Mouse (Mus musculus): ENCODE results near the gene Rreb1. TPM values are rescaled to one million over a fixed set of nuclear protein-coding genes. Genes with fewer than 3 reads are reported as not detected.

The Rreb1 gene
- total and polyA plus RNA-seq, 2 experiments from 2014 or later = 2.3 to 6.0 TPM

DNA sequence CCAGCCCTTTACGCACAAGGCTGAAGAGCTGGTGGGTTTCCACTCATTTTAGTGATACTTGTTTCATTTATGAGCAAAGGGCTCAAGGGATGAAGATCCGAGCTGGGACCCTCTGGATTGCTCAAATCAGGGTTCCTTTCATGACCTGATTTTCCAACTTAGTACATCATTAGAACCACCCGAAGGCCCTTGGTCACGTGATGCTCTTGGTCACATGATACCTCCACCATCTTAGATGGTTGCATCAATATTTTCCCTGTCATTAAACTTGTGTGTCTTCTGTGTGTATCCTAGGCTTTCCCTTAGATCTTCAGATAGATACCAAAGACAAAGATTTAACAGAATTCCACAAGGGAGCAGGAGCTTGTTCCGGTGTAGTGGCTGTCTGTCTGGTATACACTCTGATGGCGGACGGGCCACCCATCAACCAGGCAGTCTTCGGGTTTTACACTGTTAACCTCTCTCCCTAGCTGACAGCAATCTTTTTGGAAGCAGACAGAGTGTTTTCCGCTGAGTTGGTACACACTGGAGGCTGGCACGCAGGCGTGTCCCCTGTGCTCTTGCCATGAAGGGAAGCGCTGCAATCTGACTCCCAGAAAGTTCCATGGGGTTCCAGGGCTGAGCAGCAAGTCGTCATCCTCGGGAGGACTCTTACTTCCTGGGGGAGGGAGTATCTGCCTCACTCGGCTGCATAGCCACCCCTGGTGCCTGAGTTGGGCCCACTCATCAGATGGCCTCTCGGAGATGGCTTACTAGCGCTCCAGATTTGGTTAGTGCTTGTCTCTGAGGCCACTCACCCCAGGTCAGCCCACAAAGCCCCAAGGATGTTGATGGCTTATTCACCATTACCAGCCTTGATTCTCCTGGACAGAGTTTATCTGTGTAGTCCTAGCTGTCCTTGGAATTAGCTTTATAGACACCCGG lies 60.3 kb downstream of the Rreb1 start:
- H3K36me3 ChIP-seq (ENCODE audit: insufficient read depth, low read length) = no peaks in the 10 kb centered on the region
- no peak overlapping the region for H3K27ac ChIP-seq
- no peaks in the 10 kb centered on the region for H3K4me1 ChIP-seq (ENCODE audit: insufficient read depth, low read length)
- no peak overlapping the region for H3K4me2 ChIP-seq (ENCODE audit: low read depth, low read length)
- DNase-seq (ENCODE audit: low spot score) = no peak
- H3K9ac ChIP-seq (replicated peaks; ENCODE audit: low read length) = no peak overlapping the region
- WGBS = 93% methylated on average over 18 of the region's 18 CpGs
- no peaks in the 10 kb centered on the region for H3K27me3 ChIP-seq (ENCODE audit: insufficient read depth, low read length)
- ATAC-seq = no peak
- no peaks in the 10 kb centered on the region for H3K9me3 ChIP-seq (ENCODE audit: low read length)
- no peak for TF ChIP-seq CTCF (IDR thresholded peaks at IDR 0.05; ENCODE audit: low read depth)
- H3K4me3 ChIP-seq (ENCODE audit: low read length) = no peak overlapping the region

DNA sequence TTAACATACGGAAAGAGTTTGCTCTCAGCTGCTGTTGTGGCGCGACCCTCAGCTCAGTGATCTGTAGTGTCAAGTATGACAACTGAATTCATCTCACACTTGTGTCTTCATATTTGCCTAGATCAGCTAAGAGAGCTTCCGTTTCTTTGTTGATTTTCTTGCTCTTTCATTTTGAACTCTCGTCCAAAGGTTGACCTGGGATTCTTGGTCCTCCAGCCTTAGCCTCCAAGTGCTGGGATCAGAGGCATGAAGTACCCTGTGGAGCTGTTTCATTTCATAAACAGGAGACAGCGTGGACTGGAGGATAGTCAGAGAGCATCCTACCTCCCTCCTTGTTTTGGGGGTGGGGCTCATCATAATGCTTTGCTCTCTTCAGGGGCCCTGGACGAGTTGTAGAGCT lies 65.0 kb downstream of the Rreb1 start:
- no peak overlapping the region for H3K4me3 ChIP-seq (ENCODE audit: low read length)
- no peaks in the 10 kb centered on the region for H3K36me3 ChIP-seq (ENCODE audit: insufficient read depth, low read length)
- no peaks in the 10 kb centered on the region for H3K9me3 ChIP-seq (ENCODE audit: low read length)
- DNase-seq (ENCODE audit: low spot score) = no peak
- no peak overlapping the region for H3K27ac ChIP-seq
- no peak overlapping the region for H3K4me2 ChIP-seq (ENCODE audit: low read depth, low read length)
- WGBS = 74% methylated on average over 7 of the region's 7 CpGs
- no peak overlapping the region for H3K9ac ChIP-seq (replicated peaks; ENCODE audit: low read length)
- no peak for TF ChIP-seq CTCF (IDR thresholded peaks at IDR 0.05; ENCODE audit: low read depth)
- no peak for ATAC-seq
- no peaks in the 10 kb centered on the region for H3K27me3 ChIP-seq (ENCODE audit: insufficient read depth, low read length)
- peaks cover 4% of the 10 kb centered on the region; the same call in 1 of the 2 replicates for H3K4me1 ChIP-seq (ENCODE audit: insufficient read depth, low read length)

DNA sequence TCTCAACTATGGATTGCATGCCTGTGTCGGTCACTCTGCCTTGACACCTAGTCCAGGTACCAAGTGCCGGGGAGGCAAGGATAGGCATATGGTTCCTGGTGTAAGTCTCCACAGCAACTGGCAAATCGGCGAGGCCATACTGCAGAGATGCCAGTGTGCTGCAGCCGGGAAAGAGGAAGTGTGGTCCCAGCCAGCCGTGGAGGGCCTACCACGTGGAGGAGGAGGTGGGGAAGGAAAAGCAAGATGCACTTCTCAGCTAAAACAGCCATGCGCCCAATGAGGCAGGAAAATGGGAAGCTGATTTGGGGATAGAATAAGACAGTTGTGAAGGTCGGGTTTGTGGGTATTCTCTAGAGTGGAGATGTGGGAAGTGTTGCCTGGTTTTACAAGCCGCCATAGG lies 65.6 kb downstream of the Rreb1 start:
- DNase-seq (ENCODE audit: low spot score) (no peak), ATAC-seq (no peak)
- Histone ChIP-seq H3K4me3 (ENCODE audit: low read length) (no peak overlapping the region), H3K27me3 (ENCODE audit: insufficient read depth, low read length) (no peaks in the 10 kb centered on the region), H3K9ac (replicated peaks; ENCODE audit: low read length) (no peak overlapping the region), H3K36me3 (ENCODE audit: insufficient read depth, low read length) (no peaks in the 10 kb centered on the region), H3K4me1 (ENCODE audit: insufficient read depth, low read length) (peaks cover 4% of the 10 kb centered on the region; the same call in 1 of the 2 replicates), H3K27ac (no peak overlapping the region), H3K9me3 (ENCODE audit: low read length) (no peaks in the 10 kb centered on the region), H3K4me2 (ENCODE audit: low read depth, low read length) (no peak overlapping the region)
- 82% methylated on average over 10 of the region's 10 CpGs for WGBS
- no peak for TF ChIP-seq CTCF (IDR thresholded peaks at IDR 0.05; ENCODE audit: low read depth)

DNA sequence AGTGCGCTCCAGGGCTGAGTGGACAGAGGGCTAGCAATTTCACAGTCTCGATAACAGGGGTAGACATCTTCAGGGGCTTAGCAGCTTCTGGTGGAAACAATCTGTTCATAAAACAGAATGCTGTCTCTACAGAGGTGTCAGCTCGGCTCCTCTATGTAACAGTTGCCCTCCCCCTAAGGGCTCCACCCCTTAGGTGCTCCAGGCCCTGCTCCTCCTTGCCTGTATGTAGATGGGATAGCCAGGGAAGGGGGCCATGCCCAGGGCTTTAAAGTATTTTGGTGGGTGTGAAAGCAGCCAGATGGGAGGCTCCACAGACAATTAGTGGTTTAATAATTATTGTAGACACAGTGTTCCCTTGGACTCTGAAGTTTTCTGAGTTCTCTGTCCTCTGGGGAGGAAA lies 67.0 kb downstream of the Rreb1 start:
- Histone ChIP-seq H3K27me3 (ENCODE audit: insufficient read depth, low read length) (no peaks in the 10 kb centered on the region), H3K9me3 (ENCODE audit: low read length) (no peaks in the 10 kb centered on the region), H3K4me1 (ENCODE audit: insufficient read depth, low read length) (peaks cover 4% of the 10 kb centered on the region; the same call in 1 of the 2 replicates), H3K36me3 (ENCODE audit: insufficient read depth, low read length) (no peaks in the 10 kb centered on the region), H3K27ac (no peak overlapping the region), H3K9ac (replicated peaks; ENCODE audit: low read length) (no peak overlapping the region), H3K4me2 (ENCODE audit: low read depth, low read length) (no peak overlapping the region), H3K4me3 (ENCODE audit: low read length) (no peak overlapping the region)
- no peak for ATAC-seq
- no peak for TF ChIP-seq CTCF (IDR thresholded peaks at IDR 0.05; ENCODE audit: low read depth)
- WGBS = 68% methylated on average over 3 of the region's 3 CpGs
- no peak for DNase-seq (ENCODE audit: low spot score)

DNA sequence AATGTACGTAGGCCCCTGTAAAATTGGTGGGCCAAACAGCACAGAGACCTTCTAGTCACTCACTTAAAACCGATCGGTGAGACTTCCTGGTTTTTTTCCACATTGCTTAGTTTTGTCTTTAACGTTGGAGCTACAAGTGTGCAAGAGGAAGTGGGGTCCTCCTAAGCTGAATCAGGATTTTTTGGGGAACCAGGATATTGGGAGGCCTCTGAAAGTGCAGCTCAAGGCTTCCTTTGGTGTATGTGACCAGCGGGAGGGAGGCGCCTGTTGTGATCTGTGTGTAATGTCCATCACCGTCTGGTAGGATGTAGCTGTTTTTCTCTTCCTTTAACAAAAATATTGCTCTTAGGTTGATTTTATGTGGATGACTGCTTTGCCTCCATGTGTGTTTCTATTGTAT lies 67.4 kb downstream of the Rreb1 start:
- ATAC-seq = no peak
- DNase-seq (ENCODE audit: low spot score) = no peak
- Histone ChIP-seq H3K9me3 (ENCODE audit: low read length) (no peaks in the 10 kb centered on the region), H3K4me2 (ENCODE audit: low read depth, low read length) (no peak overlapping the region), H3K27me3 (ENCODE audit: insufficient read depth, low read length) (no peaks in the 10 kb centered on the region), H3K4me1 (ENCODE audit: insufficient read depth, low read length) (peaks cover 4% of the 10 kb centered on the region; the same call in 1 of the 2 replicates), H3K9ac (replicated peaks; ENCODE audit: low read length) (no peak overlapping the region), H3K27ac (no peak overlapping the region), H3K4me3 (ENCODE audit: low read length) (no peak overlapping the region), H3K36me3 (ENCODE audit: insufficient read depth, low read length) (no peaks in the 10 kb centered on the region)
- WGBS = 80% methylated on average over 7 of the region's 7 CpGs
- TF ChIP-seq CTCF (IDR thresholded peaks at IDR 0.05; ENCODE audit: low read depth) = no peak

DNA sequence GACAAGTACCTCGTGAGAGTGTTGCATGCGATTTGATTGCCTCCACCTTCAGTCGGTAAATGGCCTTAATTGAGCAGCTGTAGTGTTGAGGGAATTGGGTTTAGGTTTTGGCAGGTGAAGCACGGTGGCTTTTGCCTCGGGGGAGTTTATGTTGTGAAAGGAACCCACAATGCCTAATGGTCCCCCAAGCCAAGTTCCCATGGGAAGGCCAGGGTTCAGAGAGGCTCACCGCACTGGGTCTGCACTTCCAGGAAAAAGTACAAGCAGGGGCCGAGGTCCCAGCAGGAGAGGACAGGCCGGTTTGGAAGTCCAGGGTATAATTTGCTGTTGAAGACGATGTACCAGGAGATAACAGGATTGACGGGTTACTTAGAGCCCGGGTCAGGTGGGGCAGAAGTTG lies 68.3 kb downstream of the Rreb1 start:
- ATAC-seq = no peak

More for the DNA sequence above, 68.3 kb downstream of the Rreb1 start:
- no peaks in the 10 kb centered on the region for H3K9me3 ChIP-seq (ENCODE audit: low read length)
- peaks cover 4% of the 10 kb centered on the region; the same call in 1 of the 2 replicates for H3K4me1 ChIP-seq (ENCODE audit: insufficient read depth, low read length)
- DNase-seq (ENCODE audit: low spot score) = no peak
- no peaks in the 10 kb centered on the region for H3K27me3 ChIP-seq (ENCODE audit: insufficient read depth, low read length)
- WGBS = 75% methylated on average over 11 of the region's 11 CpGs
- H3K4me2 ChIP-seq (ENCODE audit: low read depth, low read length) = no peak overlapping the region
- H3K36me3 ChIP-seq (ENCODE audit: insufficient read depth, low read length) = no peaks in the 10 kb centered on the region
- no peak overlapping the region for H3K4me3 ChIP-seq (ENCODE audit: low read length)
- H3K9ac ChIP-seq (replicated peaks; ENCODE audit: low read length) = no peak overlapping the region
- H3K27ac ChIP-seq = no peak overlapping the region
- TF ChIP-seq CTCF (IDR thresholded peaks at IDR 0.05; ENCODE audit: low read depth) = no peak
